Mouse (Mus musculus): ENCODE results near the gene Zfp579. TPM values are rescaled to one million over a fixed set of nuclear protein-coding genes. Genes with fewer than 3 reads are reported as not detected.
"Not testable (repeated sequence)": the region's sequence is repeated elsewhere in the genome, so short reads cannot be mapped to it uniquely, and the experiment has no call there.

Gene Zfp579
- total RNA-seq (2021) = 1 to 10 TPM; 7.8 to 9.5 TPM
- long read RNA-seq, experiment 1, partial matches to known transcripts = 0 of 4 reads
- long read RNA-seq, experiment 1, other reads (novel, unspliced or antisense) = 0 of 4 reads
- long read RNA-seq, experiment 2, partial matches to known transcripts = 0 of 2 reads
- long read RNA-seq, experiment 2, other reads (novel, unspliced or antisense) = 0 of 2 reads

DNA sequence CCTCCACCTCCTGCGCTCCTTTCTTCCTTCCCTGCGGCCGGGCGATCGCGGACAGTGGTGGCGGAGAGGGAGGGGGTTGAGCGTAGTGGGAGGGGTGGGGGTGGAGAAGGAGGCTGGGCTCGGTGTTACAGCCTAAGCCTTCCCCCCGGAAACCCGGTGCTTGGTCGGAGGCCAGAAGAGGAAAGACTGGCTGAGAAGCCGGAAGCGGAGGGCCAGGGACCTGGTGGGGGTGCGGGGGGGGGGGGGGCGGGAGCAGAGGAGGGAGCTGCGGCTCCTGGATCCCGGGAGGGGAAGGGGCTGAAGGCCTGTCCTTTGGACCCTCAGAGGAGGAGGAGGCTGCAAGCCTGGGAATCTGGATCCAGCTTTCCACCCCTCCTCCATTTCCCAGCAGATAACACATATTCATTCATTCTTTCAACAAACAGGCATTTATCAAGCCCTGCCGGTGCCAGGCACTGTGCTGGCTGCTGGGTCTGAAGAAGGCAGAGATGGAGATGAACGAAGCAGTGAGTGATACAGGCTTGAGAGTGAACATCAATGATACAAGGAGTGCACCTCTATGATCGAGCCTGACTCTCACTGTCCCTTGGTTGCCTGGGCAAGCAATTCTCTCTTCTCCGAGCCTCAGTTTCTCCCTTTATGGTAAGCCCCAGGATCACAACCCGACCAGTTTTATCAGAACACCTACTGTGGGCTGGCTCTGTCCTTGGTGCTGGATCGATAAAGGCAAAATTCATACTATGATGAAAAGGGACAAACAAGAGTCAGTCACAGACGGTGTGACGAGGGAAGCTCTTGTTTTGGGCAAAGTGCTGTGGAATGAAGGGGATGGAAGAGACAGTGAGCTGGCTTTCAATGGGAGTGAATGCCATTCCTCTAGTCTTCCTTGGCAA lies at the start of gene Zfp579:
TSS of gene Zfp579 (minus strand) at position 156 of the 893 bp plus-strand sequence.
- DNase-seq = peak; percentile 93 to 94
- intact Hi-C loops (cut with DNase I) = no loop called here

DNA sequence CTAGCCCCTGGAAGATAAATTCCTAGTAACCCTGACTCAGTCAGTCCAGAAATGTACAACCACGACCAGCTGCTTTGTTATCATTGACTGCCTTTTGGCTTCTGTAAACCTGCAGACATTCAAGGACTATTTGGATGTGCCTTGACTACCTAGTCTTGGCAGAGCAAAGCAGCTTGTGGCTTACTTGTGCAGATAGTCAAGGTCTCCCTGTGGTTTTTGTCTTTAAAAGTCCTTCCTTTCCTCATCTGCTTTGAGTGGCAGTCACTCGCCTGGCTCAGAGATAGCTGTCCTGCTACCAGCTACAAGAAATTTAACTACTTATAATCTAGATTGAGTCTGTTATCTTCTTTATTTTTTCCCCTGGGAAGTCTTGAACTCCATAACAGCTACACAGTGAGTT lies 49.0 kb upstream of the Zfp579 start:
- DNase-seq = no peak
- intact Hi-C loops (cut with DNase I) = no loop called here

DNA sequence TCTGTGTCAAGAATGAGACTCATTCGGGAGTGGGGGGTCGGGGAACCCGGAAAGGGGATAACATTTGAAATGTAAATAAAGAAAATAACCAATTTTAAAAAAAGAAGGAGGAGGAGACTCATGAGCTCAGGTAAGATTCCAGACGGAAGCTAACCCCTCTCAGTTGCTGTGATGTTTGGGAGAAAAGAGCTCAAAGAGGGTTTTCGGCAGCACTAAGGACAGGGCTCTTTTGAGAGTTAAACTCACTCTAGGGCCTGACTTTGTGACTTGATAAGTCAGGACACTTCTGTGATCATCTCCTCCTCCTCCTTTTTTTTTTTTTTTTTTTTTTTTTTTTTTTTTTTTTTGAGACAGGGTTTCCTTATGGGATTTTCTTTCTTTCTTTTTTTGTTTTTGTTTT lies 43.0 kb upstream of the Zfp579 start:
- intact Hi-C loops (cut with DNase I) = loop anchor here (2.0 kb wide), 1 partner anchor 20 kb away; no protein-coding TSS in a partner anchor
- DNase-seq = no peak

DNA sequence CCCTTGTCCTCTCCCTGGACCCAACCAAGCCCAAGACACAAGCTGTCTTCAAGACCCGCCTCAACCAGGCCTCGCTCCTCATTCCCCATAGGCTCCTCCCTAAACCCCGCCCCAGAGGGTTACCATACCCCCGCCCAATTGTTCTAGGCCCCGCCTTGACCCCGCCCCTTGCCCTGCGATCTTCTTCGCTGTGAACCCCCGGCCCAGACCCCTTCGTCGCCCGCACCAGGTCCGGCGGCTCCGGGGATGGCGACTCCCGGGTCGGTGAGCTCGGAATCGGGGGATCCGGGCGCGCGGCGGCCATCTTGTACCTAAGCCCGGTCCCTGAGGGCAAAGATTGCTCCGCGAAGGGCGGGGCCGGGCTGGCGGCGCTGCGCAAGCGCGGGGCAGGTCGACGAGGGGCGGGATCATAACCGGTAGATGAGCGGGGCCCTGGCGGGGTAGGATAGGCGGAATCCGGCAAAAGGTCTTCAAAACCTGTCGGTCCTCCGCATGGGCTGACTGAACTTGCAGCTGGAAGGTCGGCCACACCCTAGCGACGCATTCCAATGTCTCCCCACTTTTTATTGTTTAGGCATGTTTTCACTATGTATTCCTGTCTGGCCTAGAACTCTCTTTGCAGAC lies 42.3 kb upstream of the Zfp579 start, which contains the start of gene Zfp784:
TSS of gene Zfp784 (minus strand) at position 338 of the 624 bp plus-strand sequence.
- intact Hi-C loops (cut with DNase I) = loop anchor here (2.0 kb wide), 1 partner anchor 21 kb away; no protein-coding TSS in a partner anchor
- peak; percentile 90 to 95 for DNase-seq

DNA sequence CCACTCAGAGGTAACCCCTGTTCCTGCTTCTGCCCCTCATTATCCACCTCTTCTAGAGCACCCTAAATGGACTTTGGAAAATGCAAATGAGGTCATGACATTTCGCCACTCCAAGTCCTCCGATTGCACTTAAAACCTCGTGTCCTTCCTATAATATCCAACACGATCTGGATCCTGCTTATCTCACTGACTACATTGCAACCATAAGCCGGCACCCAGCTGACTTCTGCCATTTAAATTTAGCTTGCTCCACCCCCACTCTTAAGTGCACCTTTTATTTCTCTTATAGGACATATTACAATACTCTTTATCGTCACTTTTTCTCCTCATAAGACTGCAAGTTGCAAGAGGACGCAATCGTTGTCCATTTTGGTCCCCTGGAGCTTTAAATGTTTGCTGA lies 41.5 kb upstream of the Zfp579 start:
- DNase-seq = no peak
- intact Hi-C loops (cut with DNase I) = no loop called here

DNA sequence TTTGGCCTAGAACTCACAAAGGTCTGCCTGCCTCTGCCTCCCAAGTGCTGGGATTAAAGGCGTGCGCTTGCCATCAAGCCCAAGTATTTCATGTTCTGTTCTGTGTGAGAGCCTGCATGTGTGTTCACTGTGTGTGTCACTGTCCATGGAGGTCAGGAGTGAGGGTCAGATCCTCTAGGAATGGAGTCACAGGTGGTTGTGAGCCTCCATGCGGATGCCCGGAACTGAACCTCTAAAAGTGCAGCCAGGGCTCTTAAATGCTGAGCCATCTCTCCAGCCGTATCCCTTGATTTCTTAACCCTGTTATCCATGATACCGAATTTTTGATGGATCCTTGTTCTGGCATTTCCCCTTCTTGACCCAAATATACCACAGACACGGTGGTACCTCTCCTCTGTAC lies 41.1 kb upstream of the Zfp579 start:
- intact Hi-C loops (cut with DNase I) = no loop called here
- no peak for DNase-seq

DNA sequence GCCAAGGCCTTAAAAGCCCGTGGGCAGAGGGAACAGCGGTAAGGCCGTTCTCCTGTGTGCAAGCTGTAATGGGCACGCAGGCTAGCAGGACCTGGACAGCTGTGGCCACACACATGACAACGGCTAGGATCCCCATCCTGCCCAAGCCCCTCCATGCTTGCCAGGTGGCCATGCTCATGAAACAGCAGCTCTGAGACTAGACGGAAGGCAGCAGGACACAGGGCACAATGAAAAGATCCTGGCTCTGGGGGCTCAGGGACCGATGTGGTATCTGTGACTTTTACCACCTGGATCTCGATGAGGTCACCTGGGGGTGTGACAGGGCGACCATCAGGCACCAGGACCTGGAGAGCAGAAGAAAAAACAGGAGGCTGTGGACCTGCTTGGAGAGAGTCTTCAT lies 40.2 kb upstream of the Zfp579 start:
- intact Hi-C loops (cut with DNase I) = no loop called here
- DNase-seq = no peak

DNA sequence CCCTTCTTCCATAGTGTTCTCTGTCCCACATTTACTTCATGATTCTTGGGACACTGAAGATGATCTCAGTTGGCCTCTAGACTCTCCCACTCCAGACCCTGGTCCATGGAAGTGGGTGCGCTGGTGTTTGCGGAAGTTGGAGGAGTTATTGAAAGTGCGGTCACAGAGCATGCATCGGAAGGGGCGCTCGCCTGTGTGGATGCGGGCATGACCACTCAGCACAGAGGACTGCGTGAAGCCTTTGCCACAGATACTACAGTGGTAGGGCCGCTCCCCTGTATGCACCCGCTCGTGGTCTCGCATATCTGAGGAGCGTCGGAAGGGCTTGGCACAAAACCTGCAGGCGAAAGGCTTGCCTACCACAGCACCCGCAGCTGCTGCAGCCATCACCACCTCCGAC lies 39.7 kb upstream of the Zfp579 start:
- no peak for DNase-seq
- intact Hi-C loops (cut with DNase I) = no loop called here

DNA sequence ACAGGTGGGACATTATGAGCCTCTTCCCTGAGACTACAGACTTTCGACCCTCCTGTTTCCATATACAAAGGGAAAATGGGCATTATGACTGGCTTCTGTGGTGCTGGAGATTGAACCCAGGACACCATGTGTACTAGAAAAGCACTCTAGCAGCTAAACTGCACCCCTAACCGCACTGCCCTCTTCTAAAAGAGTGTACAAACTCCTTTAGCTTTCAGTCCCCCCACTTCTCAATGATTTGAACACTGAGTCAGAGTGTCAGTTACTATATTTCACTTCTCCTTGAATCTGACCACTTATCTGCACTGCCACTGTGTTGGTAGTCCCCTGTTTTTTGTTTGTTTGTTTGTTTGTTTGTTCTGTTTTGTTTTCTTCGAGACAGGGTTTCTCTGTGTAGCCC lies 37.9 kb upstream of the Zfp579 start, which contains the start of gene 4632433K11Rik:
TSS of gene 4632433K11Rik (plus strand) at position 301 of the 400 bp plus-strand sequence.
- intact Hi-C loops (cut with DNase I) = no loop called here

DNA sequence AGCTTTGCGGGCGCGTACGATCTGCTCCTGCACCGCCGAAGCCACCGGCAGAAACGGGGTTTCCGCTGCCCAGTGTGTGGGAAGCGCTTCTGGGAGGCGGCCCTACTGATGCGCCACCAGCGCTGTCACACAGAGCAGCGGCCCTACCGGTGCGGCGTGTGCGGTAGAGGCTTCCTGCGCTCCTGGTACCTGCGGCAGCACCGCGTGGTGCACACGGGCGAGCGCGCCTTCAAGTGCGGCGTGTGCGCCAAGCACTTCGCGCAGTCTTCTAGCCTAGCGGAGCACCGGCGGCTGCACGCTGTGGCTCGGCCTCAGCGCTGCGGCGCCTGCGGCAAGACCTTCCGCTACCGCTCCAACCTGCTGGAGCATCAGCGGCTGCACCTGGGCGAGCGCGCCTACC lies 35.5 kb upstream of the Zfp579 start:
- DNase-seq = no peak
- intact Hi-C loops (cut with DNase I) = no loop called here

More for the DNA sequence above, 37.9 kb upstream of the Zfp579 start, which contains the start of gene 4632433K11Rik:
- DNase-seq = no peak

DNA sequence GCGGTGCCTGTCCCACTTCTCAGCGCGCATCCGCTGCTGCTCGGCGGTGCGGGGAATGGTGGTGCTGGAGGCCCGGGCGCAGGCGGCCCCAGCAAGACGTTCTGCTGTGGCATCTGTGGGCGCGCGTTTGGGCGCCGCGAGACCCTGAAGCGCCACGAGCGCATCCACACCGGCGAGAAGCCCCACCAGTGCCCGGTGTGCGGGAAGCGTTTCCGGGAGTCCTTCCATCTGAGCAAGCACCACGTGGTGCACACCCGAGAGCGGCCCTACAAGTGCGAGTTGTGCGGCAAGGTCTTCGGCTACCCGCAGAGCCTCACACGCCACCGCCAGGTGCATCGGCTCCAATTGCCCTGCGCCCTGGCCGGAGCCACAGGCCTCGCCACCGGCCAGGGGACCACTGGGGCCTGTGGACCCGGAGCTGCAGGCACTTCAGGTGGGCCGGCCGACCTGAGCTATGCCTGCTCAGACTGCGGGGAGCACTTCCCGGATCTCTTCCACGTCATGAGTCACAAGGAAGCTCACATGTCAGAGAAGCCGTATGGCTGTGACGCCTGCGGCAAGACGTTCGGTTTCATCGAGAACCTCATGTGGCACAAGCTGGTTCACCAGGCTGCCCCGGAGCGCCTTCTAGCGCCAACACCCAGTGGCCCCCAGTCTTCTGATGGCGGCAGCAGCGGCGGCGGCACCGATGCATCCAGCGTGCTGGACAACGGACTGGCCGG lies 34.8 kb upstream of the Zfp579 start:
- intact Hi-C loops (cut with DNase I) = no loop called here
- no peak for DNase-seq

DNA sequence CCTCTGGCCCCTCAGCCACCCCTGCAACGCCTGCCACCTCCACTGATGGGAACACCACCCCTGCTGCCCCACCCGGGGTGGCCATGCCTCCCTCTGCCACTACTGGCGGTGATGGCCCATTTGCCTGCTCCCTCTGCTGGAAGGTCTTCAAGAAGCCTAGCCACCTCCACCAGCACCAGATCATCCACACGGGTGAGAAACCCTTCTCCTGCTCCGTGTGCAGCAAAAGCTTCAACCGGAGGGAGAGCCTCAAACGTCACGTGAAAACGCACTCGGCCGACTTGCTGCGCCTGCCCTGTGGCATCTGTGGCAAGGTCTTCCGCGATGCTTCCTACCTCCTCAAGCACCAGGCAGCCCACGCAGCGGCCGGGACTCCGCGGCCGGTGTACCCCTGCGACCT lies 34.0 kb upstream of the Zfp579 start:
- intact Hi-C loops (cut with DNase I) = no loop called here
- no peak for DNase-seq

DNA sequence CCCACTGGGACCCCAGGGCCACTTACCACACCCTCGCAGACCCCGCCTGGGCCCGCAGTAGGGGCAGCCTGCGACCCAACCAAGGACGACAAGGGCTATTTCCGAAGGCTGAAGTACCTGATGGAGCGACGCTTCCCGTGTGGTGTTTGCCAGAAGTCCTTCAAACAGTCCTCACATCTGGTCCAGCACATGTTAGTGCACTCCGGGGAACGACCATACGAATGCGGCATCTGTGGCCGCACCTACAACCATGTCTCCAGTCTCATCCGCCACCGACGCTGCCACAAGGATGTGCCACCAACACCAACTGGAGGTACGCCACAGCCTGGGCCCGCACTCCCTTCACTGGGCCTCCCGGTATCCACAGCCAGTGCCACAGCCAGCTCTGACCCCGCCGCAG lies 33.6 kb upstream of the Zfp579 start:
- no peak for DNase-seq
- intact Hi-C loops (cut with DNase I) = no loop called here

DNA sequence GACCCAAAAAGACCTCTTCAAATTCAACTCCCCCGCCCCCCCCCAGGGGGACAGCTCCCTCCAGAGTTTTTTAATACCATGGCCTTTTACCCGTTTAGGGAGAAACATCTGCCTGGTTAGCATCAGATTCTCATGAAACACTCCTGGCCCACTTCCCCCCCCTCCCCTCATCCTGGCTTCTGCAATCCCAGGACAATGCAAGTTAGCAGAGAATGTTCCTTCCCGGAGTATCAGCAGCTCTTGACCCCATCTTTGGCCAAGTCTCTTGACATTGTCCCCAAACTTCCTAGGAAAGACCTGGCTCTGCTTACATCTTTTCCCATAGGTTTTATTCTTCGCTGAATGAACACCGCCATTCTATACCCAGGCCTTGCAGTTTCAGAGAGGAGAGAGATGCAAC lies 25.2 kb upstream of the Zfp579 start:
- DNase-seq = no peak
- intact Hi-C loops (cut with DNase I) = no loop called here

DNA sequence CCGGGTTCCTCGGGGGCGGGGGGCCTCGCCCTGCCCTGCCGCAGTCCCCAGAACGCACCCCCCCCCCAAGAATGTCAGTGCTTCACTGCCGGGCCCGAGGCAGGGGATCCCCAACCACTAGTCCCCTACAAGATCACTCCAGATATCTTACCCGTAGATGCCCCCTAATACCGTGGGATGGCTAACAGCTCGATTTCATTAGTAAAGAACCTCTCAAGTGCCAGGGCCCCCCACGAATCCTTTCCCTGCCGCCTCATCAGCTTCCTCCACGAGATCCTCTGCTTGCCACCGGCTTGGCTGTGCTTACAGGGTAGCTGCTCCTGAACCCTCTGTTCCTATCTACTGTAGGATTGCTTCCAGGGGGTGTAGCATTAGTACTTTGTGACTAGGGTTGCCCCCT lies 24.7 kb upstream of the Zfp579 start:
- no peak for DNase-seq
- intact Hi-C loops (cut with DNase I) = no loop called here

DNA sequence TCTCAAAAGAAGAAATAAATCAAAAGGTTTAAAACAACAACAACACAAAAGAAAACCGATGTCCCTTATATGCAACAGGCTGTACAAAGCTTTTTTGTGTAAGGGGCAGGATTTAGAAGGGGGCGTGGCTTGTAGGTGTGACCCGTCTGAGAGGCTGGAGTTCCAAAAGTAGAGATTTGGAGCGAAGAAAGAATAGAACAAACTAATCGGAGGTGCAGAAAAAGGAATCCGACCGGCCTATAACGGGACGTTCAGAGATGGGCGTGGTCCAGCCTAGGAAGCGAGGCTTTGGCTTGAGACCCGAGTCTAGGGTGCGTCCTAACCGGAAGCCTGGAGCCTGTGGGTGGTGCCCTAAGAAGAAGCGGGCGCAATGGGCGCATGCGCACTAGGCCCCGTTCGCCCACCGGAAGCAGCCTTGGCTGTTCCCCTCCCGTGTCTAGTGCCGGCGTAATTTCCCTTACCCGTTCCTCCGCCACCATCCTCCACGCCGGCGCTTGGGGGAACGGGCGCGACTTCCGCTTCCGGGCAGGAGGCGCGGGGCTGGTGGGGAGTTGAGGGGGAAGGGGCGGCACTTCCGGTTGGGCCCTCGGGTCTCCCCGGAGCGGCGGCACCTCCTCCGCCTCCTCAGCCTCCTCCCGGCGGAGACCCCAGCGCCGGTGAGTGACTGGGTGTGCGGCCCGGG lies 24.2 kb upstream of the Zfp579 start, which contains the start of the genes Zfp865 and Ccdc106:
TSS of gene Zfp865 (plus strand) at position 377 of the 682 bp plus-strand sequence.
TSS of gene Ccdc106 (plus strand) at position 554 of the 682 bp plus-strand sequence.
- peak; percentile 99 for DNase-seq
- intact Hi-C loops (cut with DNase I) = no loop called here

DNA sequence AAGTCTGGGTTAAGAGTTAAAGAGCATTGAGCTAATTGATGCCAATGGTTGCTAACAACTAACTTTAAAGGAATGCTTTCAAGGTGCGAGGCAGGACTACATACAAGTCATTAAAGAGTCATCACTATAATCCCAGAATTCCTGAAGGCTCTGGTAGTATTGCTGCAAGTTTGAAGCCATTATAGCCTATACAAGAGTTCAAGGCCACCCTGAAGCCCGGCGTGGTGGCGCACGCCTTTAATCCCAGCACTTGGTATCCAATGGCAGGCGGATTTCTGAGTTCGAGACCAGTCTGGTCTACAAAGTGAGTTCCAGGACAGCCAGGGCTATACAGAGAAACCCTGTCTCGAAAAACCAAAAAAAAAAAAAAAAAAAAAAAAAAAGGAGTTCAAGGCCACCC lies 23.6 kb upstream of the Zfp579 start:
- intact Hi-C loops (cut with DNase I); DNase-seq: not testable (repeated sequence)

DNA sequence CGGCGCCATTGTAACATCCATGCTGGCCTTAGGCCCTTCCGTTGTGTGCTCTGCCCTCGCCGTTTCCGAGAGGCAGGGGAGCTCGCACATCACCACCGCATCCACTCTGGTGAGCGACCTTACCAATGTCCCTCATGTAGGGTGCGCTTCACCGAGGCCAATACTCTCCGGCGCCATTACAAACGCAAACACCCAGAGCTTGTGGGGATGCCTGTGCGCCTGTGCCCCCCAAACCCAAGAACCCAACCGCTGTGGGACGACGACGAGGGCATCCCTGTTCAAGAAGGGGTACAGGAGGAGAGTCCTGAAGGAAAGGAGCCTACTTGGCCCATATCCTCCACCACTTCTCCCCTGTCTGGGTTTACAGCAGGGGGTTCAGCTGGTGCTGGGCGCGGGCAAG lies 22.0 kb upstream of the Zfp579 start:
- DNase-seq = no peak
- intact Hi-C loops (cut with DNase I) = no loop called here

DNA sequence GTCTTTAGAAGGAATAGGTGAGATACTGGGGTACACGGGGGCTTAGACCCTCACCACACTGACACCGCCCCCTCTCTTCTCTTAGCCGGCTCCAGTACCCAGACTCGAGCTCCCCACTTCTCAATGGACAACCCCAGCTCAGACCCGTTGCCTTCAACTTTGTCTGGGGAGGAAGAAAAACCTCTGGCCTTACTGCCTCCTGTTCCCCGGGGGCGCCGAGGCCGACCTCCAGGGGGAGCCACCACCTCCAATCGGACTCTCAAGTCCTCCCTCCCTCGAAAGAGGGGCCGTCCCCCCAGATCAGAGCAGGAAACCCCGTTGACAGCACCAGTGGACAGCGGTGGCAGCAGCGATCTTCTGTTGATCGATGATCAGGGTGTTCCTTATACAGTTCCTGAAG lies 21.4 kb upstream of the Zfp579 start:
- intact Hi-C loops (cut with DNase I) = no loop called here
- no peak for DNase-seq

DNA sequence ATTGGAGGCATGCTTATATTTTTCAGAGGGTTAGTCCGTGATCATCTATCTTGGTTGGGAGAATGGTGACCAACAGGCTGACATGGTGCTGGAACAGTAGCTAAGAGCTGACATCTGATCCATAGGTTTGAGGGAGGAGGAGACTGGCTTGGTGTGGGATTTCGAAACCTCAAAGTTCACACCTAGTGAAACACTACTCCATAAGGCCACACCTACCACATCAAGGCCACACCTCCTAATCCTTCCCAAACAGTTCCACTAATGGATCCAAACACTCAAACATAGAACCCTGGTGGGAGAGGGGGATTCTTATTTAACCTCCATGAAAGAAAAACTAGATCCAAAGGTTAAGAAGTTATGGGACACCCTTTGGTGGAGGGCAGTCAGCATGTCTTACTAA lies 21.0 kb upstream of the Zfp579 start:
- intact Hi-C loops (cut with DNase I) = no loop called here
- no peak for DNase-seq
